Mouse (Mus musculus) thymus, postnatal 10 days (tissue): ENCODE results near the gene Srebf2.
A peak's percentile ranks its signal among the peaks of the same experiment; 100 is the strongest.
"Not testable (repeated sequence)": the region's sequence is repeated elsewhere in the genome, so short reads cannot be mapped to it uniquely, and the experiment has no call there.

Source experiments
- DNase-seq, 2 experiments: peaks; one replicate each; pipeline ENCODE4 v3.0.0; 2021; ENCODE audit warnings: low spot score in 2 of 2

Gene Srebf2

GRCm38 (mm10) chr15:82146770-82147610 is at the start of gene Srebf2:
Srebf2 (plus strand) TSS chr15:82147181.
- peak; percentile 97 to 98 for DNase-seq

DNA sequence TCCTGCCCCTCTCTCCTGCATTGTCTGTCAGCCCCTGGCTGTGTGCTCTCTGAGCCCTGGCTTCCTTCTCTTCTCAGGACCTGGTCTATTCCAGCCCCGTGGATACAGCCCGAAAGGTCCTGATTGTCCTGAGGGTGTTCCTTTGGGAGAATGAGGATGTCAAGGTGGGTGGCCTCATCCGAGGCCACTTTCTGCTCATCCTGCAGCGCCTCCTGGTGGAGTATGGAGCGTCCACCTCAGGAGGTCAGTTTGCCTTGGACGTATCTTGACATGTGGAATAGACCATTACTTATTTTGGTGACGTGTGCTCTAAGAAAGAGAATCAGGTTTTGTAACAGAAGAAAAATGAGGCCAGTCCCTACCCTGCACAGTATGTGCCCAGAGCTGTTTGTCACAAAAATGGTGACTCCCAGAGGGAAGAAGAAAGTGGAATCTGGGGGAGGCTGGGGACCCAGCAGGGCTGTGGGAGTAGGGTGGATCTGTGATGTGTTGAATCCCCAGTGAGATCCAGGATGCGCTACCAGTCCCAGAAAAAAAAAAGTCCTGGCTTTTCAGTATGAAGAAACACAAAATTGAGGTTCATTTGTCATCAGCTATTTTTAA is 39.9 kb upstream of the Srebf2 start:
- peak in 1 of 2 experiments; percentile 31 for DNase-seq

- DNase-seq: no peak
These were observed 26.4 kb upstream of the Srebf2 start for GRCm38 (mm10) chr15:82120544-82120943.

- DNase-seq: not testable (repeated sequence)
These were observed 20.3 kb upstream of the Srebf2 start for GRCm38 (mm10) chr15:82126690-82127089.

GRCm38 (mm10) chr15:82127426-82128374 is 19.3 kb upstream of the Srebf2 start, which contains the start of gene Ccdc134:
Ccdc134 (plus strand) TSS chr15:82127922.
- peak; percentile 92 to 96 for DNase-seq

DNA sequence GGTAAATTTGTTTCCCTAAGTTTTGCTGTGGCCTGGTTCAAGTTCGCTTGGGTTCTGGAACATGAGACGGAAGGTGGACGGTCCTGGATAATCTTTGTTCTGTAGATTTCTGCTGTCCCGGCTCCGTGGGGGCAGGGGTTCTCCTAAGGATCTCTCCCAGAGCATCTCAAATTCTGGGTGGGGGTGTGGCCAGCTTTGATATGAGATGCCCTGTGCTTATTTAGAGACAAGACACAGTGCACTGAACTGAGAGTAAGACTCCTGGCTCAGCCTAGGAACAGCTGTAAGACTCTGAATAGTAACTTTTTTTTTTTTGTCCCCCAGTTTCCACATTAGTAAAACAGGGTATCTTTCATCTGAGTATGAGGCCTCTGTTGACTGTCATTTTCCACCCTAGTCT is 18.6 kb upstream of the Srebf2 start:
- DNase-seq: no peak

- no peak for DNase-seq
These were observed 16.4 kb upstream of the Srebf2 start for GRCm38 (mm10) chr15:82130599-82130998.

DNA sequence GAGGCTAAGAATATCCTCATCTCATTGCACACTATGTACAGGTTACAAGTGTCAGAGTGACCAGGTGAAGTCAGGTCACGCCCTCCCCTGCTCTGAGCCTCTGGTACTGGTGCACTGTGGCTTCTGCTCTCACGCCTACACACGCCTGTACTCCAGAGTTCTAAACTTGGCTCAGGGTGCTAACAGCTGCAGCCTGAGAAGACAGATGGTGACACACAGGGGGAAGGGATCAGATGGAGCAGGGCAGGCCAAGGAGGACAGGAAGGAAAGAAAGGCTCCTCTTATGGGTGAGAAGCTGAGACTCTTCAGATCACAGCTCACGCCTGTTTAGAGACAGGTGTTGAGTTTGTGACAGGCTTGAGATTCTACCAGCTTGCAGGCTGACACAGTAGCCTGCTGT is 11.6 kb upstream of the Srebf2 start:
- DNase-seq: peak; percentile 52 to 70

- peak; percentile 55 to 76 for DNase-seq
These were observed 8.4 kb upstream of the Srebf2 start for GRCm38 (mm10) chr15:82138565-82138964.

DNA sequence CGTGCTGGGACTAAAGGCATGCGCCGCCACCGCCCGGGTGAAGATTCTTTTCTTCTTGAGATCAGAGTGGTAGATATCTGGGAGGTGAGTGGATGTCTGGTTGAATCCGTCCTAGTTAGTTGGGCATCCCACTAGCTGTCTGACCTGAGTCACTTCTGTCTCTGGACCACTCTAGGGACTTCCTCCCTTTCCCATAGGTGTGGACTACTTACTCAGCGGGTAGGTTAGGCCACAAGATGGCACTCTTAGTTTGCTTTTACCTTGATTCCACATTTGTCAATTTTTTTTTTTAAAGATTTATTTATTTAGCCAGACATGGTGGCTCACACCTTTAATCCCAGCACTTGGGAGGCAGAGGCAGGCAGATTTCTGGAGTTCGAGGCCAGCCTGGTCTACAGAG is 7.8 kb upstream of the Srebf2 start:
- peak in 1 of 2 experiments; percentile 36 for DNase-seq

- DNase-seq: peak; percentile 73 to 75
These were observed 6.6 kb upstream of the Srebf2 start for GRCm38 (mm10) chr15:82140355-82140754.

DNA sequence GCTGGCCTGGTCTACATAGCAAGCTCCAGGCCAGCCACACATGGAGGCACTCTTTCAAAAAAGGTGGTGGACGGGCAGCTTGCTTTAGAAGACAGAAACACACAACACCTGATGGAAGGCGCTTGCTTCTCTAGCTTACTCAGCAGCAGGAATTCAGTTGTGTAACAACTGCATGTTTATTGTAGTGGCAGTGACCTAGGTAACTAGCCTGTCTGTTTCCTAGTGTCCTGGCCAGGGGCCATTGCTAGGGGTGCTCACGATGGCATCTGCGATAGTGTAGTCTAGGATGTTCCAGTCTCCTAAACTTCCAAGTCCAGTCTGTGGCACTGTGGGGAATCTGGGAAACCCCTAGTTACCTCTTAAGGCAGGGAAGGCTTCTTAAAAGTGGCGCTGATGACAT is 2.8 kb upstream of the Srebf2 start:
- DNase-seq: no peak

GRCm38 (mm10) chr15:82145408-82145807 is 1.6 kb upstream of the Srebf2 start:
- no peak for DNase-seq

DNA sequence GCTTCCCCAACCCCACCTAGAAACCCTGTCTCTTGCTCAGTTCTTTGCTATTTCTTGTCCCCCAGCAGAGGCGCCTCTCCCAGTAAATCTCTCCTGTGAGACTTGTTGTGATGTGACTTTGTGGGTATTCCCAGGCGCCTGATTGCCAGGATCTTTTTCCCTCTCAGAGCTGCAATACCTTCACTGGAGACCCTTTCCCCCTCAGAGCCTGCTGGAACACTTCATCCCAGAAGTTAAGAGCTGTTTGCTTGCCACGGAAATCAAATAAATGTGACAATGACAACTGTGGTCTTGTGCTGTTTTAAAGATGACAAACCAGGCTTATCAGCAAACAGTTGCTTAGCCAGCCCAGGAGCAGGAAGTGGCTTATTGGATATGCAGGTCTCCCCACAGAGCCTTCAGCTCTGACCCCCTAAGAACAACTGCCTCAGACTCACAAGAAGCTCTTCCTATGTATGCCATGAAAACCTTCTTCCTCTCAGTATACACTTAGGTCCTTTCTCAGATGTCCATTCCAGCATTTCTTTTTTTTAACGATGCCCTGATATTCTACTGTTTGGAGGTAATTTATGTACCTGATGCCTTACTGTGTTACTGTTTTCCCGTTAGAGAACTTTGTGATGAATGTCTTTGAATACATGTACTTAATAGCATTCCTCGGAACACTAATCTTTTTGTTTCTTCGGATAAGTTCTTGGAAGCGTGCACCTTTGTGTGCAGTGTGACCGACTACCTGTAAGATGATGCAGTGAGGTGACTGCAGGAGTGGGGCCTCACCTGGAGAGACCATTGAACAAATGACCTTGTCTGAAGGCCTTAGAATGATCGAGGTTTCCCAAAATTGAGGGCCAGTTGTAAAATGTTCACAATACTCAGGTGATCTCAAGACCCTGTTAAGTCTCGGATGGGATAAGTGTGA is 871 bp upstream of the Srebf2 start:
- no peak for DNase-seq

GRCm38 (mm10) chr15:82147611-82148111 is 680 bp downstream of the Srebf2 start:
- DNase-seq: peak; percentile 43 to 48

DNA sequence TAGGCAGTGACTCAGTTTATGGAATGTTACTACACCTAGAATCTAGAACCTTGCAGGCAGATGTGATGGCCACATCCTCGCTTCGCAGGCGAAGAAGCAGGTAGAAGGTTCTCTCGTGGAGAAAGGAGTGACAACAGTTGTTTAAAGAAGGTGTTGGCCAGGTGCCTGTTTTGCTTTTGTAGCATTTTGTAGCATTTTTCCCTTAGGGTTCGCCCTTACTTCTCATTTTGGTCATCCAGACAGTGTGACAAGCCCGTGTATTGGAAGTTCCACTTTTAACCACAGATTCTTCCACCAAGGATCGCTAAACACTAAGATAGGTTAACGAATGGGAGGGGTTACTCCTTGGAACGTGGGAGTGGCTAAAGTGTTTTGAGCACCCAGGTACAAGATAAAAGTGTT is 1.5 kb downstream of the Srebf2 start:
- DNase-seq: no peak

DNA sequence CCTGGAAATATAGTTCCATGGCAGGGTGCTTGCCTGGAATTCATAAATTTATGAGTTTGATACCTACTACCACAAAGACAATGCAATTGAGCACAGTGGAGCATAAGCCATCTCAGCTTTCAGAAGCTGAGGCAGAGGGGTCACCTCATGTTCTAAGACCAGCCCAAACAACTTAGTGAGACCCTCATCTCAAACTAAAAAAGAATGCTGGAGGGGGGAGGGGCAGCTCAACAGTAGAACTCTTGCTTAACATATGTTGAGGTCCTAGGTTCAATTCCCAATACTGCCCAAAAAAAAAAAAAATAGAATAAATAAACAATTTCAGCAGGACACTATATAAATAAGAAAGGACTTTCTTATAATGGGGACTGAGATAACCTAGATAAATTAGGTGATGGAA is 3.1 kb downstream of the Srebf2 start:
- DNase-seq: no peak

- DNase-seq: no peak
These were observed 4.2 kb downstream of the Srebf2 start for GRCm38 (mm10) chr15:82151176-82151575.

GRCm38 (mm10) chr15:82152022-82152421 is 5.0 kb downstream of the Srebf2 start:
- no peak for DNase-seq

- no peak for DNase-seq
These were observed 5.5 kb downstream of the Srebf2 start for GRCm38 (mm10) chr15:82152435-82152834.

DNA sequence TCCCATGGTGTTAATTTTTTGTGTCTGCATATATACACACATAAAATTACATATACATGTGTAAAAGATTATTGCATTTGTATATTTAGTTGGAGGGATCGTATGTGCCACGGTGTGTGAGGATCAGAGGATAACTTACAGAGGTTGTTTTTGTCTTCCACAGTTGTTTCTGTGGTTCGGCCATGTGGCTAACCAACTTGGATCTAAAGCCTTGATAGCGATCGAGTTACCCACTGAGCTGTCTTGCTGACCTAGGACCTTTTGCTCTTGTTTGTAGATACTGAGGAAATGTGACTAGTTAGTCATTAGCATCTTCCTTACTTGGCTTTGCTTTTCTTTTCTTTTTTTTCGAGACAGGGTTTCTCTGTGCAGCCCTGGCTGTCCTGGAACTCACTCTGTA is 9.3 kb downstream of the Srebf2 start:
- no peak for DNase-seq
